Mouse (Mus musculus) cerebellum, postnatal 10 days (tissue): ENCODE results near the gene Tgif1.
"Not testable (repeated sequence)": the region's sequence is repeated elsewhere in the genome, so short reads cannot be mapped to it uniquely, and the experiment has no call there.

ENCODE experiments used
- DNase-seq, 2 experiments: peaks; one replicate each; pipeline ENCODE4 v3.0.0; 2021; ENCODE audit warnings: mixed read lengths in 2 of 2

Gene Tgif1

DNA sequence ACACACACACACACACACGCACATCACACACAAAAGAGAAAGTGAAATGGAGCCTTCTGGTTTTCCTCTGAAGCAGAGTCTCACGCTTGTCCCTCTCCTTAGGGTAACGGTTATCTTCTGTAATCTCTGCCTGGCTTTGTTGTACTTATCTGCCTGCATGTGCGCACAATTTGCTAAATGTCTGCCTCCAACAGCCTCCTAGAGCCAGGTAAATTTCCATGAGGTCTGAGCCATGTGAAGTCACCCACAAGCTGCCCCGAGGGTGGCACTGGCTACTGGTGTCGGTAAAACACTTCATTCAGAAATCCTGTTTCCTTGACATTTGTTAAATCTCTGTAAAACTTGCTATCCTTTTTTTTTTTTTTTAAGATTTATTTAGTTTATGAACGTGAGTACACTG is 15.3 kb downstream of the Tgif1 start:
- DNase-seq = no peak

GRCm38 (mm10) chr17:70837474-70837873 is 15.9 kb downstream of the Tgif1 start:
- DNase-seq = not testable (repeated sequence)

GRCm38 (mm10) chr17:70836820-70837219 is 16.5 kb downstream of the Tgif1 start:
- DNase-seq = no peak

DNA sequence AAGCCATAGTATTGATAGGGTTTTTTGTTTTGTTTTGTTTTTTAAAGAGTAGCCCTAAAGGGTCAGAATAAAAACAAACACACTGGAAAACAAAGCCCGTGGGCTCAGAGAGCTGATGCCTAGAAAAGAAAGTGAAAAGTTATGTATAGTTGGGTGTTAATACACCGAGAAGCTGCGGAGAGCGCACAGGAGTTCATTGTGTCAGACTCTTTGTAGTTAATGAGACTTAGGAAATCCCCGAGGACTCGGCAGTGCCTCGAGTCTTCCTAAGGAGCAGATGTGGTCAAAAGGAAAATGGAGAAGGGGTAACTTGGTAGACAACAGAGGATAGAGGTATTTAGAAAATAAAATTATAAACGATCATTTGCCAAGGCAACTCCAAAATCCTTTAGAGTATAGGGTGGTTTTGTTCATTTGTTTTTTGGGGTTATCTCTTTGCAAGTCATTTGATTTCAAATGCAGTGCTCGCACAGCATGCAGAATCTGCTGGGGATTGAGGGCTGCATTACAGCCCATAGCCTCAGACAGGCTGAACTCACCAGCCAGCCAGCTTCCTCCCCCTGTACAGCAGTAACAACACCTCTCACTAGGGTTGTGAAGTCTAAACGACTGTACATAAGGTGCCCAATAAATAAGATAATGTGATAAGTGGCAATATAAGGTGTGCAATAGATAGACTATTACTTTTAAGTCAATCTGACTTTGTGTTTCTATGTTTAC is 18.1 kb downstream of the Tgif1 start:
- no peak for DNase-seq

GRCm38 (mm10) chr17:70834430-70834965 is 18.8 kb downstream of the Tgif1 start:
- DNase-seq = peak; percentile 27 to 42

GRCm38 (mm10) chr17:70832544-70832943 is 20.8 kb downstream of the Tgif1 start:
- peak; percentile 53 to 55 for DNase-seq

DNA sequence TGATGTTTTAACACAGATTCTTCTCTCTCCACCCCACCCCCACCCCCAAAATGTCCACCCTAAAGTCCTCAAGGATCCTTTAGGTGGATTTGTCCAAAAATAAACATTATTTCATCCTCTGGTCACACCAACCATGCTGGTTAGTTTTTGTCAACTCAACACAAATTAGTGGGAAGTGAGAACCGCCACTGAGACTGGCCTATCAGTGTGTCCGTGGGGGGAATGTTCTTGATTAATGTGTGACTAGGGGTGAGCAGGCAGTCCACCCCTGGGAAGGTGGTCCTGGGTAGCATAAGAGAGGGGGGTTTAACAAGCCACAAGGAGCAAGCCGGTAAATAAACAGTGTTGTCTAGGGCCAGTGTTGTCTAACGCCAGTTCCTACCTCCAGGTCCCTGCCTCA is 21.8 kb downstream of the Tgif1 start:
- no peak for DNase-seq

DNA sequence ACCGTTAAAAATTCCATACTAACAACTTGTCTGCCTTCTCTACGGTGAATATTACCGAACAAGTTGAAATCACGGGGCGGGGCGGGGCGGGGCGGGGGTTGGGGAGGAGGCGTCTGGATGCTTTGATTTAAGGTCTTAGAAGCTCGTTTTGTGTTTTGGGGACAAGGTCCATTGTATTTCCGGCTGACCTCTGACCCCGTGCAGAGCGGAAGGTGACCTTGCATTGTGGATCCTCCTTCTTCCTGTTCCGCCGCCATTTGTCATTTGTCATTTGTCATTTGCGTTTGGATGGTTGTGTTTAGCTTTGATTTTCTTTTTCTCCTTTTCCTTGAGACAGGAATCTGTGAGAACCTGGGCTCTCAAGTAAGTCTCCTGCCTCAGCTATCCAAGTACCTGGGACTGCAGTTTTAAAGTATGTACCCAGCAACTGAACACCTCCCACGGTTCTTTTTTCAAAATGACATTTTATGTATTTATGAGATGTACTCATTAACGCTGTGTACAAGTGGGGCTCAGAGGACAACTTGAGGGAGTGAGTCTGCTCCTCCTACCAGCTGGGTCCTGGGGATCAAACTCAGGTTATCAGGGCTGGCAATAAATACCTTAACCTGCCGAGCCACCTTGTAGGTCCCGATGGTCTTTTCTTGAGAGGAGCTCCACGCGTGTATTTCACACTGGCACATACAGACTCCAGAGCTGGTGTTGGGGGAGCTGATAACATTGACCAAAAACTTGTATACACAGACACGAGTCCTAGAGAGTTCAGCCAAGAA is 23.2 kb downstream of the Tgif1 start:
- no peak for DNase-seq

DNA sequence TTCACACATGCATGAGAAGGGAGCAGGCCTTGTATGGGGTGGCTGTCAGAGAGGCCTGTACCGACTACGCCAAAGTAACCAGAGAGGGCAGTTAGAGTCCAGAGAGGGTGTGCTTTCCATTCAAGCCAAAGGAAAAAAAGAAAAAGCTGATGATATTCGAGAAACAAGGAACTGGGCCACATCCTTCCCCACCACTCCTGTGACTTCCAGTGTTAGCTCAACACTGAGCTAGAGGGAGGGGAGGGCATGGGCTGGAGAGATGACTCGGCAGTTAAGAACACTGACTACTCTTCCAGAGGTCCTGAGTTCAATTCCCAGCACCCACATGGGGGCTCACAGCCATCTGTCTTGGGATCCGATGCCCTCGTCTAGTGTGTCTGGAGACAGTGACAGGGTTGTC is 24.1 kb downstream of the Tgif1 start:
- DNase-seq = no peak

- no peak for DNase-seq
Observed at GRCm38 (mm10) chr17:70828569-70828968, 24.8 kb downstream of the Tgif1 start.

DNA sequence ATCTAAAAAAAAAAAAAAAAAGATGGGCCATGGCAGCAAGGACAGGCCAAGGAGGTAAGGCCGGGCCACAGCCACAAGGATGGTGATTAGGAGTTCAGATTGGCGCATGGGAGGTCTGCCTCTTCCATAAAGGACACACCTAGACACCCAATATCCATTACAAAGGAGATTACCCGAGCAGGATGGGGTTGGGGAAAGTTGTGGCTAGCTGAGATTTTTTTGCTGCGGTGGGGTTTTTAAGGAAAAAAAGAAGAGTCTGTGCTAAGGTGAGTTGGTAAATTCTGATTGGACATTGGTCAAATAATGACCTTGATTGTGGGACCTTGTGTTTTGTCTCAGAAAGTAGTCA is 25.2 kb downstream of the Tgif1 start:
- no peak for DNase-seq

GRCm38 (mm10) chr17:70827463-70828179 is 25.7 kb downstream of the Tgif1 start:
- not testable (repeated sequence) for DNase-seq

DNA sequence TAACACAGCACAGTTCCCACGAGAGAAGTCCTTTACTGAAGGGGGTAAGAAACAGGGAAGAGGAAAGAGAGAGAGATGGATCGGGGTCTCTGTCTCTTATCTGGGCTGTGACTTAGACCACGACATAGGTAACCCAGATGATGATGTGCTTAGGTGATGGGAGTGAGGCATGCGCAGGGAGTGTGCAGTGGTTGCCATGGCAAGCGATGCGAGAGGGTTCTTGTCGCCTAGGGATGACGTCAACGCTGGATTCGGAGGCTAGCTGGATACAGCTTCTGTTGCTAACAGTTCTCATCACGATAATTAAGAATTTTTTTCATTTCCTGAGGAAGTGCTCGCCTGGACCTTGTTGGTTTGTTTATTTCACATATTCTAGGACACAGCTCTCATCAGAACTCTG is 27.1 kb downstream of the Tgif1 start:
- DNase-seq = no peak

- no peak for DNase-seq
Observed at GRCm38 (mm10) chr17:70823083-70823482, 30.3 kb downstream of the Tgif1 start.

DNA sequence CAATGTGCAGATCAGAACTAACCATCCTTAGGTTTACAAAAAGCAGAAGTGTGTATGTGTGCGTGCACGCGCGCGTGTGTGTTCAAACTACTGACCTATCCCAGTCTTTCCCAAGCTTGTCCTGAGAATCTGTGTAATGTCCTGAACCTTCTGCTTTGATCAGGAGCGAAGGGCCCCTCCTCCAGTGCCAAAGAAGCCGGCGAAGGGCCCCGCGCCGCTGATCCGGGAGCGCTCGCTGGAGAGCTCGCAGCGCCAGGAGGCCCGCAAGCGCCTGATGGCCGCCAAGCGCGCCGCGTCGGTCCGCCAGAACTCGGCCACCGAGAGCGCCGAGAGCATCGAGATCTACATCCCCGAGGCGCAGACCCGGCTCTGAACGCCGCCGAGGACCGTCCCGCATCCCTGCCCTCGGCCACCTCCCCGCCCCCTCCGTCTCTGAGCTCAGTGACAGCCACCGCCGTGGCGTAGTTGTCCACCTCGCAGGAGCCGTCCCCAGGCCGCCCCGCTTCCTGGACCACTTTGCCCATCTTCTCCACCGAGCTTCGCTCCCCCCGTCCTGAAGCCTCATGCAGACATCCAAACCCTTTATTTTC is 35.4 kb downstream of the Tgif1 start:
- DNase-seq = peak; percentile 34 to 46

GRCm38 (mm10) chr17:70815001-70815400 is 38.3 kb downstream of the Tgif1 start:
- DNase-seq = no peak

DNA sequence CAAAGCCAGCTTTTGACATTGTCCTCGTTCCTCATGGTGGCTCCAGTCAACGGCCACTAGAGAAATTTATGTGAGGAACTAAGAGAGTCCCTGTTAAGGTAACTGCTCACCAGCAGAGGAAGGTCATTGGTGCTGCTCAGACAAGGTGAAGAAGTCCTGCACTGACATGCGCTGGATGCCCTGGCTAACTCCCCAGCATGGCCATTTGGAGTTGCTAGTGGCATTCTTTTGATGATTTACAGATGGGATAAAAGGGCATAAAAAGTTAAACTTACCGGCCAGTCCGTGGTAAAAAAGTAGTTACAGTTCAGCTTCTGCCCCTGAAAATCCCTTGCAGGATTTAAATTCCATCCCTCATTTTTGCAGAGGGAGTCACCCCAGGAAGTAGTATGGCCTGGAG is 42.6 kb downstream of the Tgif1 start:
- no peak for DNase-seq

GRCm38 (mm10) chr17:70809776-70810175 is 43.6 kb downstream of the Tgif1 start:
- no peak for DNase-seq

- DNase-seq = no peak
Observed at GRCm38 (mm10) chr17:70808837-70809236, 44.5 kb downstream of the Tgif1 start.

DNA sequence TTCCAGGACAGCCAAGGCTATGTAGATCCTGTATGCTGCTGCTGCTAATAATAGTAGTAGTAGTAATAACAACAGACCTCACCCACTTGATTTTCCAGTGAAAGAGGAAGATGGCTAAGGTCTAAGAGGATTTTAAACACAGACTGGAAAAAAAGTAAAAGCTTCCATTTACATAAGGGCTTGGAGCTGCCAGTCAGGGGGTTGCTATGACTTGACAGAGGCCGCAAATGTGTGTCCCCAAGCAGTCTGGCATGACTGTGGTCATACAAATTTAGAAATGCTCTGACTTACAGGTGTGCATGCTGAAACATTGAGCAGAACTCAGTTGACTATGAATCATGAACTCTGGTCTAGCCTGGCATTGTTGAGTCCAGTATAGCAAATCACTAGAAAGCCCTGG is 45.5 kb downstream of the Tgif1 start:
- no peak for DNase-seq

DNA sequence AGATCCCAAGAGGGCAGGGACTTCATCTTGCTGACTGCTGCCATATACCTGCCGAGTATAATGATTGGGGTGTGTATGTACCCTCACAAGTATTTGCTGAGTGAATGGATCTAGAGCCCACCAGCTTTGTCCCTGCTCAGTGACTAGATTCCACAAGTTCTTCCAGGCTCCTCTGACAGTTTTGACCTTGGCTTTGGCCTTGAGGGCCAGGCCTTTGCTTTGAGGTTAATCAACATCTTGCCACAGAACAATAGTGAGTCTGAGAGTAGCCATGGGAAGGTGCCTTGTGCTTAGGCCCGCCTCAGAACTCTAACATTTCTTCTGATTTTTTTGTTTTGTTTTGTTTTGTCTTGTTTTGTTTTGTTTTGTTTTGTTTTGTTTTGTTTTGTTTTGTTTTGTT is 46.7 kb downstream of the Tgif1 start:
- DNase-seq = no peak

GRCm38 (mm10) chr17:70805866-70806265 is 47.5 kb downstream of the Tgif1 start:
- no peak for DNase-seq

GRCm38 (mm10) chr17:70802022-70802421 is 51.3 kb downstream of the Tgif1 start:
- DNase-seq = no peak
